Mouse (Mus musculus): ENCODE results near the gene Polr2e. TPM values are rescaled to one million over a fixed set of nuclear protein-coding genes. Genes with fewer than 3 reads are reported as not detected.
A peak's percentile ranks its signal among the peaks of the same experiment; 100 is the strongest.
"Not testable (repeated sequence)": the region's sequence is repeated elsewhere in the genome, so short reads cannot be mapped to it uniquely, and the experiment has no call there.

The Polr2e gene
- polyA plus RNA-seq, 1 experiment from 2014 or later: 182 TPM

- ATAC-seq (replicated peaks; ENCODE audit: insufficient number of reproducible peaks, low FRiP score, low TSS enrichment): no peak
- Histone ChIP-seq H3K9me3 (replicated peaks; ENCODE audit: control insufficient read depth, low read length) (no peaks in the 10 kb centered on the region; the same call in 1 of the 2 replicates), H3K4me2 (no peak overlapping the region), H3K27ac (ENCODE audit: low read depth, low read length) (peak overlapping the region; percentile 10; the same call in 1 of the 2 replicates), H3K9ac (ENCODE audit: low read depth, low read length) (no peak overlapping the region), H3K4me3 (ENCODE audit: low read depth, low read length) (no peak overlapping the region), H3K4me1 (ENCODE audit: control insufficient read depth, insufficient read depth, low read length) (peaks cover 35% of the 10 kb centered on the region), H3K27me3 (ENCODE audit: control insufficient read depth, insufficient read depth, low read length) (no peaks in the 10 kb centered on the region), H3K36me3 (ENCODE audit: control insufficient read depth, insufficient read depth, low read length) (no peaks in the 10 kb centered on the region)
- 27% methylated on average over 3 of the region's 3 CpGs for WGBS (ENCODE audit: insufficient replicate concordance)
These were observed 9.2 kb upstream of the Polr2e start for GRCm38 (mm10) chr10:80048834-80049233.

- Histone ChIP-seq H3K27me3 (ENCODE audit: control insufficient read depth, insufficient read depth, low read length) (no peaks in the 10 kb centered on the region), H3K9ac (ENCODE audit: low read depth, low read length) (no peak overlapping the region), H3K4me3 (ENCODE audit: low read depth, low read length) (no peak overlapping the region), H3K36me3 (ENCODE audit: control insufficient read depth, insufficient read depth, low read length) (no peaks in the 10 kb centered on the region), H3K4me2 (no peak overlapping the region), H3K27ac (ENCODE audit: low read depth, low read length) (peak overlapping the region; percentile 22; the same call in 1 of the 2 replicates), H3K9me3 (replicated peaks; ENCODE audit: control insufficient read depth, low read length) (no peaks in the 10 kb centered on the region; the same call in 1 of the 2 replicates), H3K4me1 (ENCODE audit: control insufficient read depth, insufficient read depth, low read length) (peaks cover 35% of the 10 kb centered on the region)
- ATAC-seq (replicated peaks; ENCODE audit: insufficient number of reproducible peaks, low FRiP score, low TSS enrichment): no peak
- WGBS (ENCODE audit: insufficient replicate concordance): 32% methylated on average over 5 of the region's 5 CpGs
These were observed 8.8 kb upstream of the Polr2e start for GRCm38 (mm10) chr10:80048396-80048795.

GRCm38 (mm10) chr10:80047041-80047565 lies 7.5 kb upstream of the Polr2e start, which contains the start of gene Gpx4:
Gene Gpx4 (plus strand): TSS chr10:80047166.
- Histone ChIP-seq H3K27me3 (ENCODE audit: control insufficient read depth, insufficient read depth, low read length) (no peaks in the 10 kb centered on the region), H3K27ac (ENCODE audit: low read depth, low read length) (no peak within 1 kb of the TSS), H3K9ac (ENCODE audit: low read depth, low read length) (no peak within 1 kb of the TSS), H3K36me3 (ENCODE audit: control insufficient read depth, insufficient read depth, low read length) (no peaks in the 10 kb centered on the region), H3K9me3 (replicated peaks; ENCODE audit: control insufficient read depth, low read length) (no peaks in the 10 kb centered on the region; the same call in 1 of the 2 replicates), H3K4me2 (no peak within 1 kb of the TSS), H3K4me1 (ENCODE audit: control insufficient read depth, insufficient read depth, low read length) (peaks cover 25% of the 10 kb centered on the region), H3K4me3 (ENCODE audit: low read depth, low read length) (no peak within 1 kb of the TSS)
- WGBS (ENCODE audit: insufficient replicate concordance): 60% methylated on average over 9 of the region's 9 CpGs
- ATAC-seq (replicated peaks; ENCODE audit: insufficient number of reproducible peaks, low FRiP score, low TSS enrichment): no peak

GRCm38 (mm10) chr10:80045766-80046165 lies 6.2 kb upstream of the Polr2e start:
- 82% methylated on average over 5 of the region's 5 CpGs for WGBS (ENCODE audit: insufficient replicate concordance)
- peaks cover 18% of the 10 kb centered on the region for H3K4me1 ChIP-seq (ENCODE audit: control insufficient read depth, insufficient read depth, low read length)

GRCm38 (mm10) chr10:80045364-80045763 lies 5.8 kb upstream of the Polr2e start:
- not testable (repeated sequence) for H3K4me2 ChIP-seq; ATAC-seq (replicated peaks; ENCODE audit: insufficient number of reproducible peaks, low FRiP score, low TSS enrichment); H3K9ac ChIP-seq (ENCODE audit: low read depth, low read length); H3K27me3 ChIP-seq (ENCODE audit: control insufficient read depth, insufficient read depth, low read length); H3K9me3 ChIP-seq (replicated peaks; ENCODE audit: control insufficient read depth, low read length); H3K27ac ChIP-seq (ENCODE audit: low read depth, low read length); H3K36me3 ChIP-seq (ENCODE audit: control insufficient read depth, insufficient read depth, low read length); H3K4me3 ChIP-seq (ENCODE audit: low read depth, low read length)
- peaks cover 16% of the 10 kb centered on the region for H3K4me1 ChIP-seq (ENCODE audit: control insufficient read depth, insufficient read depth, low read length)
- WGBS (ENCODE audit: insufficient replicate concordance): 71% methylated on average over 2 of the region's 4 CpGs

More at GRCm38 (mm10) chr10:80045766-80046165, 6.2 kb upstream of the Polr2e start:
- H3K27me3 ChIP-seq (ENCODE audit: control insufficient read depth, insufficient read depth, low read length): no peaks in the 10 kb centered on the region
- H3K27ac ChIP-seq (ENCODE audit: low read depth, low read length): no peak overlapping the region
- no peak overlapping the region for H3K4me3 ChIP-seq (ENCODE audit: low read depth, low read length)
- H3K4me2 ChIP-seq: no peak overlapping the region
- no peaks in the 10 kb centered on the region for H3K36me3 ChIP-seq (ENCODE audit: control insufficient read depth, insufficient read depth, low read length)
- no peak overlapping the region for H3K9ac ChIP-seq (ENCODE audit: low read depth, low read length)
- no peaks in the 10 kb centered on the region; the same call in 1 of the 2 replicates for H3K9me3 ChIP-seq (replicated peaks; ENCODE audit: control insufficient read depth, low read length)
- ATAC-seq (replicated peaks; ENCODE audit: insufficient number of reproducible peaks, low FRiP score, low TSS enrichment): no peak

- H3K4me1 ChIP-seq (ENCODE audit: control insufficient read depth, insufficient read depth, low read length): peaks cover 16% of the 10 kb centered on the region
- ATAC-seq (replicated peaks; ENCODE audit: insufficient number of reproducible peaks, low FRiP score, low TSS enrichment): no peak
- WGBS (ENCODE audit: insufficient replicate concordance): 50% methylated on average over 4 of the region's 4 CpGs
These were observed 4.5 kb upstream of the Polr2e start for GRCm38 (mm10) chr10:80044087-80044486.

DNA sequence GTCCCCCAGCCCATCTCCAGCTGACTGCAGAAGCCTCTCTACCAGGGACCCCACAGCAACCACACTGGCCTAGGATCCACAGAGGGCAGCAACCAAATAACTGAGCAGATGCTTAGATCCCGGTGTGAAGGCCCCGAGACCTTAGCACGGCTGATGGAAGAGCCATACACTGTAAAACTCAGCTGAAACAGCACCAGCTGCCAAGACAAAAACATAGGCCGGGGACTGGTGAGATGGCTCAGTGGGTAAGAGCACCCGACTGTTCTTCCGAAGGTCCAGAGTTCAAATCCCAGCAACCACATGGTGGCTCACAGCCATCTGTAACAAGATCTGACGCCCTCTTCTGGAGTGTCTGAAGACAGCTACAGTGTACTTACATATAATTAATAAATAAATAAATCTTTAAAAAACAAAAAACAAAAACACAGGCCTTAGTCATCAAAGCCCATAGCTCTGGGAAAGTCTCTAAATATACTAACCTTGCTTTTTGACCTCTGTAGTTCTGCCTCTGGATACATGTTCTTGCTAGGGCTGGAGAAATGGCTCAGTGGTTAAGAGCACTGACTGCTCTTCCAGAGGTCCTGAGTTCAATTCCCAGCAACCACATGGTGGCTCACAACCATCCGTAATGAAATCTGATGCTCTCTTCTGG lies 1.9 kb upstream of the Polr2e start:
- not testable (repeated sequence) for H3K27ac ChIP-seq (ENCODE audit: low read depth, low read length); H3K9ac ChIP-seq (ENCODE audit: low read depth, low read length); H3K9me3 ChIP-seq (replicated peaks; ENCODE audit: control insufficient read depth, low read length); H3K27me3 ChIP-seq (ENCODE audit: control insufficient read depth, insufficient read depth, low read length); H3K4me2 ChIP-seq; ATAC-seq (replicated peaks; ENCODE audit: insufficient number of reproducible peaks, low FRiP score, low TSS enrichment); H3K4me3 ChIP-seq (ENCODE audit: low read depth, low read length)
- H3K4me1 ChIP-seq (ENCODE audit: control insufficient read depth, insufficient read depth, low read length): peaks cover 14% of the 10 kb centered on the region
- H3K36me3 ChIP-seq (ENCODE audit: control insufficient read depth, insufficient read depth, low read length): peaks cover 11% of the 10 kb centered on the region
- 79% methylated on average over 8 of the region's 8 CpGs for WGBS (ENCODE audit: insufficient replicate concordance)

More at GRCm38 (mm10) chr10:80044087-80044486, 4.5 kb upstream of the Polr2e start:
- H3K4me3 ChIP-seq (ENCODE audit: low read depth, low read length): no peak overlapping the region
- no peaks in the 10 kb centered on the region for H3K36me3 ChIP-seq (ENCODE audit: control insufficient read depth, insufficient read depth, low read length)
- H3K9ac ChIP-seq (ENCODE audit: low read depth, low read length): no peak overlapping the region
- no peak overlapping the region for H3K27ac ChIP-seq (ENCODE audit: low read depth, low read length)
- no peaks in the 10 kb centered on the region for H3K27me3 ChIP-seq (ENCODE audit: control insufficient read depth, insufficient read depth, low read length)
- no peaks in the 10 kb centered on the region; the same call in 1 of the 2 replicates for H3K9me3 ChIP-seq (replicated peaks; ENCODE audit: control insufficient read depth, low read length)
- H3K4me2 ChIP-seq: no peak overlapping the region

DNA sequence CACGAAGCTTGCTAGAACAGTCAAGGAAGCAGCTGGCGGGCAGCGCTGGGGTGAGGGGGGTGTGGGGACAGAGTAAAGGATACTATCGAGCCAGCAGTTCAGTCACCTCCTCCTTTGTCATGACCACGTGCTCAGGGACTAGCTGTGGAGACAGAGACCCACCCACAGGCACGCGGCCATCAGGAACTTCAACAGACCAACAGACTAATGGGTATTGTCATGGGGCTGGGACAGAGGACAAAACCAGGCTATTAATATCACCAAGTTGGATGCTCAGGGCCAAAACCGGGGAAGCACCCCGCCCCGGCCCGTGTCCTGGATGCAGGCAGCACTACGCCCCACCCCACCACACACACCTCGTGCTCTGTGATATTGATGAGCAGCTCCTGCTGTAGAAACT lies 2.8 kb downstream of the Polr2e start:
- Histone ChIP-seq H3K4me2 (no peak overlapping the region), H3K36me3 (ENCODE audit: control insufficient read depth, insufficient read depth, low read length) (peaks cover 22% of the 10 kb centered on the region), H3K27ac (ENCODE audit: low read depth, low read length) (no peak overlapping the region), H3K4me3 (ENCODE audit: low read depth, low read length) (no peak overlapping the region), H3K27me3 (ENCODE audit: control insufficient read depth, insufficient read depth, low read length) (no peaks in the 10 kb centered on the region), H3K4me1 (ENCODE audit: control insufficient read depth, insufficient read depth, low read length) (peaks cover 44% of the 10 kb centered on the region), H3K9me3 (replicated peaks; ENCODE audit: control insufficient read depth, low read length) (no peaks in the 10 kb centered on the region), H3K9ac (ENCODE audit: low read depth, low read length) (no peak overlapping the region)
- WGBS (ENCODE audit: insufficient replicate concordance): 88% methylated on average over 13 of the region's 13 CpGs
- ATAC-seq (replicated peaks; ENCODE audit: insufficient number of reproducible peaks, low FRiP score, low TSS enrichment): no peak
